Mouse (Mus musculus): Measurements from ENCODE around the gene 4930578G10Rik. TPM values are rescaled to one million over a fixed set of nuclear protein-coding genes. Genes with fewer than 3 reads are reported as not detected.

4930578G10Rik gene
- total RNA-seq, 2 experiments from 2014 or later, result not detected

- intact Hi-C loops (cut with DNase I), result no loop called here
Observed at GRCm38 (mm10) chr4:42895118-42895517, 159.8 kb downstream of the 4930578G10Rik start.

More at GRCm38 (mm10) chr4:42895118-42895517, 159.8 kb downstream of the 4930578G10Rik start:
- no peak for DNase-seq

Other genes starting within 250 kb of the 4930578G10Rik start
- not detected for gene Fam205a2, start 207.4 kb upstream of the 4930578G10Rik start, total RNA-seq (2021)
- not detected for gene Gm10591, start 123.3 kb upstream of the 4930578G10Rik start, total RNA-seq (2021)
- 1 to 10 TPM; 2.4 to 3.0 TPM for gene Gm2564, start 105.8 kb upstream of the 4930578G10Rik start, total RNA-seq (2021)
- gene Ccl27b, start 80.3 kb upstream of the 4930578G10Rik start, total RNA-seq (2021), result not detected
- under 1 TPM in 1 of 2 experiments, not detected in 1; 0.27 TPM for gene Il11ra2, start 73.7 kb upstream of the 4930578G10Rik start, total RNA-seq (2021)
- gene Ccl19, start 21.0 kb downstream of the 4930578G10Rik start, total RNA-seq (2021), result under 1 TPM in 1 of 2 experiments, not detected in 1; 0.73 TPM
- 10 to 100 TPM; 40.1 to 54.5 TPM for gene Ccl21a, start 38.4 kb downstream of the 4930578G10Rik start, total RNA-seq (2021)
- under 1 TPM in 1 of 2 experiments, not detected in 1; 0.08 TPM for gene Fam205a1, start 118.3 kb downstream of the 4930578G10Rik start, total RNA-seq (2021)
- not detected for gene Gm12394, start 121.2 kb downstream of the 4930578G10Rik start, total RNA-seq (2021)
- 1 to 10 TPM; 6.2 to 9.6 TPM for gene Fam205c, start 138.7 kb downstream of the 4930578G10Rik start, total RNA-seq (2021)
- gene Phf24, start 181.1 kb downstream of the 4930578G10Rik start, total RNA-seq (2021), result 1 to 10 TPM; 5.6 to 8.0 TPM
- 10 to 100 TPM; 70.6 to 92.4 TPM for gene Dnajb5, start 214.3 kb downstream of the 4930578G10Rik start, total RNA-seq (2021)
- not detected for gene 1700022I11Rik, start 234.1 kb downstream of the 4930578G10Rik start, total RNA-seq (2021)